Mouse (Mus musculus) heart, embryonic 11.5 days (tissue): ENCODE data around the gene Apbb2. TPM values are rescaled to one million over a fixed set of nuclear protein-coding genes. Genes with fewer than 3 reads are reported as not detected.

Experiments
- ATAC-seq: fragments of 200-750 bp; cut with Nextera tagmentation; replicated peaks from 2 replicates; pipeline ENCODE4 v1.8.0; 2017; ENCODE audit warnings: moderate library complexity; ENCODE audit not compliant: insufficient number of reproducible peaks, low FRiP score, low TSS enrichment
- H3K27ac ChIP-seq: fragments of 300-500 bp; sonication (generic); 2 replicates; pipeline ENCODE4 v1.5.1; 2014; ENCODE audit warnings: mild to moderate bottlenecking, low read depth, low read length
- H3K27me3 ChIP-seq: fragments of 300-500 bp; sonication (generic); 2 replicates; pipeline ENCODE4 v1.6.1; 2014; ENCODE audit warnings: mild to moderate bottlenecking, low read length, mixed read lengths; ENCODE audit not compliant: control insufficient read depth, insufficient read depth
- H3K36me3 ChIP-seq: fragments of 300-500 bp; sonication (generic); 2 replicates; pipeline ENCODE4 v1.6.1; 2014; ENCODE audit warnings: mild to moderate bottlenecking, low read length, moderate library complexity, mixed read lengths; ENCODE audit not compliant: control insufficient read depth, insufficient read depth
- H3K4me1 ChIP-seq: fragments of 300-500 bp; sonication (generic); 2 replicates; pipeline ENCODE4 v1.6.1; 2014; ENCODE audit warnings: low read length; ENCODE audit not compliant: control insufficient read depth, insufficient read depth
- H3K4me2 ChIP-seq: fragments of 300-500 bp; sonication (generic); 2 replicates; pipeline ENCODE4 v1.6.1; 2014; ENCODE audit warnings: mild to moderate bottlenecking, moderate library complexity
- H3K4me3 ChIP-seq: fragments of 300-500 bp; sonication (generic); 2 replicates; pipeline ENCODE4 v1.5.1; 2014; ENCODE audit warnings: low read depth, low read length
- H3K9ac ChIP-seq: fragments of 300-500 bp; sonication (generic); 2 replicates; pipeline ENCODE4 v1.6.1; 2014; ENCODE audit warnings: mild to moderate bottlenecking, low read depth, low read length, moderate library complexity
- H3K9me3 ChIP-seq: fragments of 300-500 bp; sonication (generic); replicated peaks from 2 replicates; pipeline ENCODE4 v1.6.1; 2016; ENCODE audit warnings: low read length; ENCODE audit not compliant: control insufficient read depth
- WGBS: fragments of 180-500 bp; shearing (Covaris S2); extraction: QIAGEN DNeasy Blood & Tissue Kit; methylation state at CpG from one replicate; pipeline ENCODE4 v1.1.7; 2014; ENCODE audit not compliant: insufficient replicate concordance; 5-methylcytosine and 5-hydroxymethylcytosine counted together
- polyA plus RNA-seq: library from polyadenylated mRNA; unstranded; fragments of >200 nt; fragmentation: Nextera tagmentation; extraction: Ambion mirVana; gene quantifications from 2 replicates; pipeline ENCODE4 v1.2.1, GENCODE M21; 2014

Gene Apbb2
- polyA plus RNA-seq, 1 experiment from 2014 or later: 25.9 TPM

GRCm38 (mm10) chr5:66296116-66296515 lies 322.5 kb downstream of the Apbb2 start:
- 90% methylated on average over 5 of the region's 5 CpGs for WGBS
- Histone ChIP-seq H3K9ac (no peak overlapping the region), H3K4me3 (no peak overlapping the region), H3K9me3 (no peaks in the 10 kb centered on the region), H3K27me3 (no peaks in the 10 kb centered on the region), H3K36me3 (no peaks in the 10 kb centered on the region), H3K4me1 (no peaks in the 10 kb centered on the region), H3K4me2 (no peak overlapping the region), H3K27ac (no peak overlapping the region)
- no peak for ATAC-seq

- no peaks in the 10 kb centered on the region for H3K4me1 ChIP-seq
- no peaks in the 10 kb centered on the region for H3K36me3 ChIP-seq
- no peaks in the 10 kb centered on the region for H3K27me3 ChIP-seq
- no peak overlapping the region for H3K4me3 ChIP-seq
- 76% methylated on average over 4 of the region's 4 CpGs for WGBS
- H3K27ac ChIP-seq: no peak overlapping the region
- H3K9ac ChIP-seq: no peak overlapping the region
- no peak for ATAC-seq
- no peak overlapping the region for H3K4me2 ChIP-seq
- no peaks in the 10 kb centered on the region for H3K9me3 ChIP-seq
Observed at GRCm38 (mm10) chr5:66294952-66295351, 323.6 kb downstream of the Apbb2 start.

GRCm38 (mm10) chr5:66294106-66294625 lies 324.4 kb downstream of the Apbb2 start:
- Histone ChIP-seq H3K9ac (no peak overlapping the region), H3K36me3 (no peaks in the 10 kb centered on the region), H3K27ac (no peak overlapping the region), H3K27me3 (no peaks in the 10 kb centered on the region), H3K4me2 (no peak overlapping the region), H3K9me3 (no peaks in the 10 kb centered on the region), H3K4me1 (no peaks in the 10 kb centered on the region), H3K4me3 (no peak overlapping the region)
- 81% methylated on average over 11 of the region's 11 CpGs for WGBS
- ATAC-seq: no peak

- Histone ChIP-seq H3K36me3 (no peaks in the 10 kb centered on the region), H3K27ac (no peak overlapping the region), H3K27me3 (no peaks in the 10 kb centered on the region), H3K4me3 (no peak overlapping the region), H3K9me3 (no peaks in the 10 kb centered on the region), H3K9ac (no peak overlapping the region), H3K4me1 (no peaks in the 10 kb centered on the region), H3K4me2 (no peak overlapping the region)
- ATAC-seq: no peak
- 67% methylated on average over 6 of the region's 6 CpGs for WGBS
Observed at GRCm38 (mm10) chr5:66280742-66281141, 337.8 kb downstream of the Apbb2 start.

GRCm38 (mm10) chr5:66279650-66280049 lies 338.9 kb downstream of the Apbb2 start:
- Histone ChIP-seq H3K36me3 (no peaks in the 10 kb centered on the region), H3K27ac (no peak overlapping the region), H3K4me2 (no peak overlapping the region), H3K4me1 (no peaks in the 10 kb centered on the region), H3K27me3 (no peaks in the 10 kb centered on the region), H3K4me3 (no peak overlapping the region), H3K9me3 (no peaks in the 10 kb centered on the region), H3K9ac (no peak overlapping the region)
- ATAC-seq: no peak
- 60% methylated on average over 2 of the region's 2 CpGs for WGBS

- no peak for ATAC-seq
- Histone ChIP-seq H3K4me2 (no peak overlapping the region), H3K9me3 (no peaks in the 10 kb centered on the region), H3K4me1 (no peaks in the 10 kb centered on the region), H3K9ac (no peak overlapping the region), H3K27ac (no peak overlapping the region), H3K36me3 (no peaks in the 10 kb centered on the region), H3K4me3 (no peak overlapping the region), H3K27me3 (no peaks in the 10 kb centered on the region)
- whole genome bisulfite sequencing: 60% methylated on average over 3 of the region's 3 CpGs
Observed at GRCm38 (mm10) chr5:66274417-66274816, 344.2 kb downstream of the Apbb2 start.

GRCm38 (mm10) chr5:66271141-66271540 lies 347.4 kb downstream of the Apbb2 start:
- Histone ChIP-seq H3K4me3 (no peak overlapping the region), H3K36me3 (no peaks in the 10 kb centered on the region), H3K27ac (no peak overlapping the region), H3K27me3 (no peaks in the 10 kb centered on the region), H3K9me3 (no peaks in the 10 kb centered on the region), H3K4me1 (no peaks in the 10 kb centered on the region), H3K9ac (no peak overlapping the region), H3K4me2 (no peak overlapping the region)
- no peak for ATAC-seq
- WGBS: 79% methylated on average over 2 of the region's 2 CpGs

GRCm38 (mm10) chr5:66269616-66270015 lies 349.0 kb downstream of the Apbb2 start:
- H3K36me3 ChIP-seq: no peaks in the 10 kb centered on the region
- WGBS: 78% methylated on average over 7 of the region's 7 CpGs
- no peak for ATAC-seq
- no peaks in the 10 kb centered on the region for H3K4me1 ChIP-seq
- H3K9me3 ChIP-seq: no peaks in the 10 kb centered on the region
- no peak overlapping the region for H3K9ac ChIP-seq
- H3K27ac ChIP-seq: no peak overlapping the region
- no peak overlapping the region for H3K4me2 ChIP-seq
- H3K27me3 ChIP-seq: no peaks in the 10 kb centered on the region
- H3K4me3 ChIP-seq: no peak overlapping the region

GRCm38 (mm10) chr5:66263398-66263797 lies 355.2 kb downstream of the Apbb2 start:
- WGBS: 28% methylated on average over 4 of the region's 4 CpGs
- Histone ChIP-seq H3K4me3 (no peak overlapping the region), H3K4me2 (no peak overlapping the region), H3K9ac (no peak overlapping the region), H3K27ac (no peak overlapping the region), H3K27me3 (peaks cover 9% of the 10 kb centered on the region; the same call in 1 of the 2 replicates), H3K4me1 (no peaks in the 10 kb centered on the region), H3K9me3 (no peaks in the 10 kb centered on the region), H3K36me3 (no peaks in the 10 kb centered on the region)
- no peak for ATAC-seq
